Mouse (Mus musculus) brain, embryonic 14.5 days (tissue): ENCODE measurements around the gene Cmtr1. TPM values are rescaled to one million over a fixed set of nuclear protein-coding genes. Genes with fewer than 3 reads are reported as not detected.

ENCODE experiments used
- DNase-seq: peaks from one replicate; pipeline ENCODE4 v3.0.0-alpha.2; 2011; ENCODE audit warnings: low read depth
- CTCF ChIP-seq: fragments of 200-500 bp; IDR thresholded peaks from 2 replicates; pipeline ENCODE4 v1.5.1; 2012; ENCODE audit warnings: inconsistent platforms, mild to moderate bottlenecking, moderate library complexity, borderline replicate concordance; ENCODE audit not compliant: insufficient read depth, insufficient read length; ENCODE audit errors: extremely low read depth
- POLR2A ChIP-seq: fragments of 200-500 bp; IDR thresholded peaks from 2 replicates; pipeline ENCODE4 v1.6.1; 2012; ENCODE audit warnings: mild to moderate bottlenecking, inconsistent platforms, borderline replicate concordance; ENCODE audit not compliant: poor library complexity, insufficient read depth, insufficient read length, severe bottlenecking; ENCODE audit errors: extremely low read depth
- polyA plus RNA-seq: library from polyadenylated mRNA; depleted of rRNA; stranded (reverse); fragments of >200 nt; gene quantifications from 2 replicates; pipeline ENCODE4 v1.2.3, GENCODE M21; 2012

Gene Cmtr1
- polyA plus RNA-seq, 1 experiment = 57.2 TPM

- DNase-seq = no peak
- TF ChIP-seq CTCF (no peak), POLR2A (no peak)
These were observed 24.9 kb upstream of the Cmtr1 start for GRCm38 (mm10) chr17:29635492-29635891.

DNA sequence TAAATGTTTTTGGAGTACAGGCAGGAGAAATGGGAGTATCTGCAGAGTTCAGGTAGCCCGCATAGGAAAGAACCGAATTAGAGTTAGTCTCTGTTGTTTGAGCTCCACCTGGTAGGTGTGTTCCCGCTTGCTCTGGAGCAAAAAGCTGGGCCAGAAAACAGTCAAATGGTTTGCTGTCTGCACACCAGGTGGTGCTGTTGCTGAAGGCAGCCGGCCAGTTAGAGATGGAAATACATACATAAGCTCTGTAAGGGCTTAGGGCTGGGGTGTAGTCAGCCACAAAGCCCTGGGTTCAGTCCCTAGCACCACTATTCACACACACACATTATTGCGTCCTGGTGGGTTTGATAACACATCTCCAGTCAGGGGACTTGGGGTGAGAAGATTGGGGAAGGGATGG is 24.3 kb upstream of the Cmtr1 start:
- DNase-seq = peak; percentile 68
- TF ChIP-seq POLR2A (no peak), CTCF (peak; percentile 66)

DNA sequence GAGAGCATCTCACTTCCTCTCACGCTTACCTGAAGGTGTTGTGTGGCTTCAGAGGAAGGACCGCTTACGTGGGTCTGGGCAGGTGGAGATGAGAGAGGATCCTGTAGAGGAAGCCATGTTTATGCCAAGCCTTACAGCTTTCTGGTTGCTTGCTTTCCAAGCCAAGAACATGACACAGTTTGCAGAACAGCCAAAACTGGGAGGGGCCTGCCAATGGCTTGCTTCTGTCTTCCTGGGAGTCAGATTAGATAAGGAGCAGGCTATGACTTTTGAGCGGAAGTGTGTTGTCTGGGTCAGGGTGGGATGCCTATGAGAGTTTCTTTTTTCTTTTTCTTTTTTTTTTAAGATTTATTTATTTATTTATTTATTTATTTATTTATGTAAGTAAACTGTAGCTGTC is 23.0 kb upstream of the Cmtr1 start:
- peak; percentile 61 for DNase-seq

DNA sequence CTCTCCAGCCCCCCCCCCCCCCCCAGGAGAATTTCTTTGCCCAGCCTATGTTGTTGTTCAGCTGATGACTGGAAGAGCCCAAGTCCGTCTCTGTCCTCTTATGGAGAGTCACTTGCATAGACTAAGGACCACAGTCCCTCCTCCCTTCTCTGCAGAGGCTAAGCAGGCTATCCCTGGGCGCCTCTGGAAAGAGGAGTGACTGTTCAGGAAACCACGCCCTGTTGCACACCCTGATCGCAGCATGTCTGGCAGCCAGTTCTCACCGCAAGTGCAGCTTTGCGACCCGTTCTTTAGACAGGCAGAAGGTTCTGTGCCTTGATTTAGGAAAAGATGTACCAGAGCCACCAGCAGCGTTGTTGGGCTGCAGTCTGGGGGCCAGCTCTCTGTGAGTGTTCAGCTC is 22.5 kb upstream of the Cmtr1 start:
- TF ChIP-seq CTCF (no peak), POLR2A (no peak)
- no peak for DNase-seq

More for the DNA sequence above, 23.0 kb upstream of the Cmtr1 start:
- TF ChIP-seq CTCF = no peak
- TF ChIP-seq POLR2A = no peak

DNA sequence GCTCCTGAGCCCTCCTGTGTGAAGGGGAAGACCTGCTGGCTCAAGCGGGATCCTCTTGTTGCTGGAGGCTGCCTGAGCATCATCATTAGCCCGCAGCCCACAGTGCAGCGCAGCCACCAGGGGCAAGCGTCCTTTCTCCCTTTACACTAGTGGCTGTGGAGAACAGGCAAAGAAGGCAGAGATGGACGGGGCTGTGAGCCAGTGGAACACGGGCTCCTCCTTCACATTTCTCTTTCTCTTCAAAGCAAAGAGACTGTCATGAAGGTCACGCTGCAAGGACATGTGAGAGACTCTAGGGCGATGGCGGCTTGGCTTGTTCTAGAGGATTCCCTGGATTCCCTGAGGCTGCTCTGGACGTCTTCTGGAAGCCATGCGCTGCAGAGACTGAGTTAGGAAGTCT is 19.4 kb upstream of the Cmtr1 start:
- no peak for DNase-seq
- TF ChIP-seq CTCF = no peak
- no peak for TF ChIP-seq POLR2A

- TF ChIP-seq CTCF (no peak), POLR2A (no peak)
- no peak for DNase-seq
These were observed 18.2 kb upstream of the Cmtr1 start for GRCm38 (mm10) chr17:29642219-29642618.

DNA sequence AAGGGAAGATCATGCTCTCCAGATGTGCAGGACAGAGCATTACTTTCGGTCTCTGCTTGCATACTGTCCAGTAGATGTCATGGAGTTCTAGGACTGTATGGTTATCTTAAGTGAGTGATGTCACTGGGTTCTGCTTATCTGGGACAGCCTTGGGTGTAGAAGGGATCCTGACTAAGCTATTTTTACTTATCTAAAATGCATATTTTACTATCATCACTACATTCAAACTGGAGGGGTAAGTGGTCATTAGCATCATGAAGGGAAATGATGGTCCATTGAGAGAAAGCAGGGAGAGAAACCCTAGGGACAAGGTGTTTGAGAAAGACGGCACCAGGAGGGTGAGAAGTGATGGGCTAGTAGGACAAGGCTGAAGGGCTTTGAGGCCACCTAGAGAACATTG is 2.1 kb upstream of the Cmtr1 start:
- TF ChIP-seq POLR2A (no peak), CTCF (no peak)
- DNase-seq = no peak

GRCm38 (mm10) chr17:29660762-29661391 is 482 bp downstream of the Cmtr1 start:
- TF ChIP-seq POLR2A (no peak), CTCF (no peak)
- DNase-seq = peak; percentile 22

DNA sequence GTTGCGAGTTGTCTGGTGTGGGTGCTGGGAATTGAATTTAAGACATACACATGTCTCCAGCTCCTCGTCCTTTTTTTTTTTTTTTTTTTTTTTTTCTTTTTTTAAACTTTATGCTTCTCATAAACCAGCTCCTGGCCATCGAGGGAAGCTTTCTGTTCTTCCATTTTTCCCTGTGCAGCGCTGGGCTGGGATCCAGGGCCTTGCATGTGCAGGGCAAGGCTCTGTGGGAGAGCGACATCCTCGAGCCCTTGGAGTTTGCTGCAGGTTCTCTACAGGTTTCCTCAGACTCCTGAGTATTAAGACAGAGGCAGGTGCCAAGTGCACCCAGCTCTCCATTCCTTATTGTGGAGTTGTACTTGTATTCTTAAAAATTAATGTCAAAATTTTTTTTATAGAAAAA is 1.8 kb downstream of the Cmtr1 start:
- no peak for DNase-seq
- TF ChIP-seq POLR2A (no peak), CTCF (no peak)

GRCm38 (mm10) chr17:29668051-29668986 is 7.9 kb downstream of the Cmtr1 start:
- TF ChIP-seq CTCF (no peak), POLR2A (no peak)
- DNase-seq = peak; percentile 79

- no peak for DNase-seq
These were observed 8.6 kb downstream of the Cmtr1 start for GRCm38 (mm10) chr17:29669030-29669429.

More at GRCm38 (mm10) chr17:29669030-29669429, 8.6 kb downstream of the Cmtr1 start:
- no peak for TF ChIP-seq POLR2A
- no peak for TF ChIP-seq CTCF
